Mouse (Mus musculus): ENCODE measurements around the gene Hspb6. TPM values are rescaled to one million over a fixed set of nuclear protein-coding genes. Genes with fewer than 3 reads are reported as not detected.

The Hspb6 gene
- total and polyA plus RNA-seq, 3 experiments, result 0.79 to 6.0 (median 2.3) TPM

- no peak for TF ChIP-seq USF1 (IDR thresholded peaks at IDR 0.05; ENCODE audit: low read depth, low read length)
- no peak for TF ChIP-seq CHD1 (IDR thresholded peaks at IDR 0.05; ENCODE audit: low read depth, low read length)
- no peak for TF ChIP-seq ZC3H11A (IDR thresholded peaks at IDR 0.05; ENCODE audit: low read depth, low read length)
- peak; percentile 91 for TF ChIP-seq JUN (IDR thresholded peaks at IDR 0.05; ENCODE audit: insufficient read depth, low read depth, low read length)
- TF ChIP-seq JUND (conservative IDR thresholded peaks at IDR 0.05; ENCODE audit: low read depth, low read length), result peak; percentile 97
- TF ChIP-seq E2F4 (IDR thresholded peaks at IDR 0.05; ENCODE audit: insufficient replicate concordance, low read depth, low read length), result no peak
- no peak; the same call in 1 of the 2 replicates for TF ChIP-seq SMC3 (IDR thresholded peaks at IDR 0.05; ENCODE audit: low read depth, low read length)
- no peak; the same call in 1 of the 2 replicates for TF ChIP-seq USF2 (conservative IDR thresholded peaks at IDR 0.05; ENCODE audit: low read depth, low read length)
- no peak; the same call in 1 of the 2 replicates for TF ChIP-seq MAFK (IDR thresholded peaks at IDR 0.05; ENCODE audit: insufficient replicate concordance, low read length)
- TF ChIP-seq HCFC1 (IDR thresholded peaks at IDR 0.05; ENCODE audit: low read depth, low read length), result no peak
Observed at GRCm38 (mm10) chr7:30593579-30594509, 41.9 kb downstream of the Hspb6 start (continued).

GRCm38 (mm10) chr7:30594510-30595024 is 42.6 kb downstream of the Hspb6 start:
- H3K4me3 ChIP-seq (replicated peaks in 1 of 3; ENCODE audit: low read depth in 2 of 3, low read length in 2 of 3, poor library complexity in 1 of 3), result no peak overlapping the region
- peaks cover 0 to 14% of the 10 kb centered on the region in 2 experiments for H3K36me3 ChIP-seq (replicated peaks in 1 of 2; ENCODE audit: control insufficient read depth in 1 of 2, insufficient read depth in 1 of 2, low read length in 1 of 2)
- no peaks in the 10 kb centered on the region for H3K9me3 ChIP-seq (replicated peaks; ENCODE audit: low read length)
- DNase-seq (ENCODE audit: extremely low read depth), result peak; percentile 86
- peak overlapping the region; percentile 93 for H3K4me2 ChIP-seq (ENCODE audit: insufficient read depth, low read depth, poor library complexity, severe bottlenecking)
- dilution Hi-C loops (cut with MboI; ENCODE audit: extremely low pct_ligation_motif_present, extremely low pct_unique_long_range_greater_than_20kb, low sequenced_read_pairs), result no loop called here
- no peaks in the 10 kb centered on the region for H3K27me3 ChIP-seq (replicated peaks)
- peak overlapping the region; percentile 100 for H3K27ac ChIP-seq (ENCODE audit: insufficient read depth, low read depth)
- H3K9ac ChIP-seq (ENCODE audit: insufficient read depth, low read depth), result peak overlapping the region; percentile 57
- H3K4me1 ChIP-seq (ENCODE audit: control insufficient read depth in 1 of 2, insufficient read depth in 2 of 2), result peaks cover 16 to 46% of the 10 kb centered on the region in 2 experiments
- in situ Hi-C loops (cut with MboI; ENCODE audit: low pct_ligation_motif_present, low pct_unique_long_range_greater_than_20kb, low sequenced_read_pairs), result no loop called here
- peaks cover 33% of the 10 kb centered on the region for H3K79me2 ChIP-seq (replicated peaks; ENCODE audit: control insufficient read depth, extremely low read depth, insufficient read depth, poor library complexity, severe bottlenecking)
- 0 out of 2 replicates have a peak, but pooled peaks have one; percentile 8 for TF ChIP-seq SIN3A (IDR thresholded peaks at IDR 0.05; ENCODE audit: low read length)
- no peak for TF ChIP-seq JUND (conservative IDR thresholded peaks at IDR 0.05; ENCODE audit: low read depth, low read length)
- TF ChIP-seq ZKSCAN1 (IDR thresholded peaks at IDR 0.05; ENCODE audit: borderline replicate concordance, low read depth, low read length), result no peak
- TF ChIP-seq E2F4 (IDR thresholded peaks at IDR 0.05; ENCODE audit: insufficient replicate concordance, low read depth, low read length), result no peak
- TF ChIP-seq CHD2 (IDR thresholded peaks at IDR 0.05; ENCODE audit: low read length), result no peak
- no peak for TF ChIP-seq PAX5 (IDR thresholded peaks at IDR 0.05; ENCODE audit: low read length)
- TF ChIP-seq ZC3H11A (IDR thresholded peaks at IDR 0.05; ENCODE audit: low read depth, low read length), result no peak
- TF ChIP-seq ZNF384 (IDR thresholded peaks at IDR 0.05; ENCODE audit: low read depth, low read length), result no peak
- peak; percentile 54 for TF ChIP-seq ETS1 (conservative IDR thresholded peaks at IDR 0.05; ENCODE audit: low read depth, low read length)
- TF ChIP-seq EP300 (IDR thresholded peaks at IDR 0.05; ENCODE audit: low read length), result no peak
- TF ChIP-seq KAT2A (IDR thresholded peaks at IDR 0.05; ENCODE audit: insufficient replicate concordance, low read length), result no peak
- no peak for TF ChIP-seq MYC (IDR thresholded peaks at IDR 0.05; ENCODE audit: low read depth, low read length)
- no peak for TF ChIP-seq POLR2A (IDR thresholded peaks at IDR 0.05; ENCODE audit: low read depth, low read length)
- peak; percentile 4; the same call in 1 of the 2 replicates for TF ChIP-seq BHLHE40 (IDR thresholded peaks at IDR 0.05; ENCODE audit: low read depth, low read length)
- TF ChIP-seq USF2 (conservative IDR thresholded peaks at IDR 0.05; ENCODE audit: low read depth, low read length), result no peak
- peak; percentile 23; the same call in 1 of the 2 replicates for TF ChIP-seq CHD1 (IDR thresholded peaks at IDR 0.05; ENCODE audit: low read depth, low read length)
- TF ChIP-seq JUN (IDR thresholded peaks at IDR 0.05; ENCODE audit: insufficient read depth, low read depth, low read length), result no peak
- TF ChIP-seq POLR2AphosphoS2 (IDR thresholded peaks at IDR 0.05; ENCODE audit: low read depth, low read length), result no peak; the same call in 1 of the 2 replicates
- no peak for TF ChIP-seq ZMIZ1 (IDR thresholded peaks at IDR 0.05; ENCODE audit: low read depth, low read length)
- TF ChIP-seq ELF1 (IDR thresholded peaks at IDR 0.05; ENCODE audit: low read depth, low read length), result no peak
- TF ChIP-seq GABPA (IDR thresholded peaks at IDR 0.05; ENCODE audit: insufficient replicate concordance, low read depth, low read length), result no peak
- no peak; the same call in 1 of the 2 replicates for TF ChIP-seq RAD21 (IDR thresholded peaks at IDR 0.05; ENCODE audit: low read depth, low read length)
- TF ChIP-seq MXI1 (IDR thresholded peaks at IDR 0.05; ENCODE audit: low read depth, low read length), result peak; percentile 17; the same call in 1 of the 2 replicates
- TF ChIP-seq MAZ (IDR thresholded peaks at IDR 0.05; ENCODE audit: low read depth, low read length), result peak; percentile 25; the same call in 1 of the 2 replicates
- no peak for TF ChIP-seq HCFC1 (IDR thresholded peaks at IDR 0.05; ENCODE audit: low read depth, low read length)
- TF ChIP-seq RCOR1 (conservative IDR thresholded peaks at IDR 0.05; ENCODE audit: low read depth, low read length), result no peak; the same call in 1 of the 2 replicates
- no peak for TF ChIP-seq MAX (IDR thresholded peaks at IDR 0.05; ENCODE audit: low read length)
- TF ChIP-seq TBP (conservative IDR thresholded peaks at IDR 0.05; ENCODE audit: low read depth, low read length), result no peak
- no peak for TF ChIP-seq UBTF (IDR thresholded peaks at IDR 0.05; ENCODE audit: low read depth, low read length)
- TF ChIP-seq SMC3 (IDR thresholded peaks at IDR 0.05; ENCODE audit: low read depth, low read length), result no peak
- TF ChIP-seq NELFE (IDR thresholded peaks at IDR 0.05; ENCODE audit: low read depth, low read length), result no peak

Measured in CH12.LX (cell line).